Mouse (Mus musculus) T-helper 1 cell (primary cell): ENCODE results near the gene Otulinl.

Experiments
- in situ Hi-C: fragments of 300-600 bp; cut with MboI, MseI; formaldehyde crosslinking; loops from one replicate; pipeline ENCODE4 v1.15.1; 2025; ENCODE audit warnings: high pct_unique_total_duplicates

Otulinl gene

GRCm38 (mm10) chr15:27618778-27619533, 62.4 kb downstream of the Otulinl start:
- in situ Hi-C loops = no loop called here

- in situ Hi-C loops = no loop called here
Observed at GRCm38 (mm10) chr15:27617227-27617626, 64.2 kb downstream of the Otulinl start.

GRCm38 (mm10) chr15:27616159-27616558, 65.2 kb downstream of the Otulinl start:
- in situ Hi-C loops = no loop called here

GRCm38 (mm10) chr15:27613255-27613654, 68.1 kb downstream of the Otulinl start:
- in situ Hi-C loops = no loop called here

- in situ Hi-C loops = no loop called here
Observed at GRCm38 (mm10) chr15:27612533-27613221, 68.7 kb downstream of the Otulinl start.

- in situ Hi-C loops = no loop called here
Observed at GRCm38 (mm10) chr15:27609554-27609953, 71.8 kb downstream of the Otulinl start.

- in situ Hi-C loops = no loop called here
Observed at GRCm38 (mm10) chr15:27605252-27605651, 76.1 kb downstream of the Otulinl start.
